Mouse (Mus musculus): Measurements from ENCODE around the gene Cdk2ap2. TPM values are rescaled to one million over a fixed set of nuclear protein-coding genes. Genes with fewer than 3 reads are reported as not detected.

The Cdk2ap2 gene
- polyA plus RNA-seq, 1 experiment from 2014 or later, result 83.4 TPM

- Histone ChIP-seq H3K4me3 (replicated peaks; ENCODE audit: low read depth, low read length) (no peak overlapping the region), H3K27me3 (ENCODE audit: control insufficient read depth, insufficient read depth, low read length) (no peaks in the 10 kb centered on the region), H3K9ac (replicated peaks; ENCODE audit: low read length) (no peak overlapping the region), H3K4me2 (ENCODE audit: low read length) (no peak overlapping the region), H3K4me1 (ENCODE audit: control insufficient read depth, insufficient read depth, low read length) (no peaks in the 10 kb centered on the region), H3K27ac (replicated peaks; ENCODE audit: low read depth, low read length) (no peak overlapping the region), H3K36me3 (ENCODE audit: control insufficient read depth, insufficient read depth, low read length) (no peaks in the 10 kb centered on the region), H3K9me3 (ENCODE audit: control insufficient read depth, low read length) (no peaks in the 10 kb centered on the region)
- no peak for DNase-seq
- 93% methylated on average over 15 of the region's 15 CpGs for WGBS
- no peak for ATAC-seq (ENCODE audit: low FRiP score, low TSS enrichment)
Measured at GRCm38 (mm10) chr19:4086156-4086555, 10.8 kb upstream of the Cdk2ap2 start.

- H3K9me3 ChIP-seq (ENCODE audit: control insufficient read depth, low read length), result no peaks in the 10 kb centered on the region
- no peak overlapping the region for H3K9ac ChIP-seq (replicated peaks; ENCODE audit: low read length)
- DNase-seq (no peak), ATAC-seq (ENCODE audit: low FRiP score, low TSS enrichment) (no peak)
- H3K4me2 ChIP-seq (ENCODE audit: low read length), result no peak overlapping the region
- H3K4me3 ChIP-seq (replicated peaks; ENCODE audit: low read depth, low read length), result no peak overlapping the region
- 88% methylated on average over 5 of the region's 5 CpGs for WGBS
- H3K27me3 ChIP-seq (ENCODE audit: control insufficient read depth, insufficient read depth, low read length), result no peaks in the 10 kb centered on the region
- no peaks in the 10 kb centered on the region for H3K4me1 ChIP-seq (ENCODE audit: control insufficient read depth, insufficient read depth, low read length)
- H3K27ac ChIP-seq (replicated peaks; ENCODE audit: low read depth, low read length), result no peak overlapping the region
- H3K36me3 ChIP-seq (ENCODE audit: control insufficient read depth, insufficient read depth, low read length), result no peaks in the 10 kb centered on the region
Measured at GRCm38 (mm10) chr19:4087090-4087489, 9.9 kb upstream of the Cdk2ap2 start.

- Histone ChIP-seq H3K9me3 (ENCODE audit: control insufficient read depth, low read length) (no peaks in the 10 kb centered on the region), H3K27ac (replicated peaks; ENCODE audit: low read depth, low read length) (no peak overlapping the region), H3K4me2 (ENCODE audit: low read length) (no peak overlapping the region), H3K27me3 (ENCODE audit: control insufficient read depth, insufficient read depth, low read length) (no peaks in the 10 kb centered on the region), H3K9ac (replicated peaks; ENCODE audit: low read length) (no peak overlapping the region), H3K4me1 (ENCODE audit: control insufficient read depth, insufficient read depth, low read length) (no peaks in the 10 kb centered on the region), H3K36me3 (ENCODE audit: control insufficient read depth, insufficient read depth, low read length) (no peaks in the 10 kb centered on the region), H3K4me3 (replicated peaks; ENCODE audit: low read depth, low read length) (no peak overlapping the region)
- DNase-seq, result no peak
- 58% methylated on average over 5 of the region's 5 CpGs for WGBS
- ATAC-seq (ENCODE audit: low FRiP score, low TSS enrichment), result no peak
Measured at GRCm38 (mm10) chr19:4088146-4088545, 8.8 kb upstream of the Cdk2ap2 start.

- WGBS, result 65% methylated on average over 6 of the region's 6 CpGs
Measured at GRCm38 (mm10) chr19:4089128-4089527, 7.9 kb upstream of the Cdk2ap2 start.

GRCm38 (mm10) chr19:4090446-4090845 is 6.5 kb upstream of the Cdk2ap2 start:
- H3K4me3 ChIP-seq (replicated peaks; ENCODE audit: low read depth, low read length), result no peak overlapping the region
- WGBS, result 97% methylated on average over 3 of the region's 3 CpGs
- no peaks in the 10 kb centered on the region for H3K36me3 ChIP-seq (ENCODE audit: control insufficient read depth, insufficient read depth, low read length)
- DNase-seq (no peak), ATAC-seq (ENCODE audit: low FRiP score, low TSS enrichment) (no peak)
- H3K4me1 ChIP-seq (ENCODE audit: control insufficient read depth, insufficient read depth, low read length), result no peaks in the 10 kb centered on the region
- no peak overlapping the region for H3K4me2 ChIP-seq (ENCODE audit: low read length)
- no peak overlapping the region for H3K27ac ChIP-seq (replicated peaks; ENCODE audit: low read depth, low read length)
- H3K27me3 ChIP-seq (ENCODE audit: control insufficient read depth, insufficient read depth, low read length), result no peaks in the 10 kb centered on the region
- H3K9ac ChIP-seq (replicated peaks; ENCODE audit: low read length), result no peak overlapping the region
- no peaks in the 10 kb centered on the region for H3K9me3 ChIP-seq (ENCODE audit: control insufficient read depth, low read length)

More at GRCm38 (mm10) chr19:4089128-4089527, 7.9 kb upstream of the Cdk2ap2 start:
- ATAC-seq (ENCODE audit: low FRiP score, low TSS enrichment), result no peak
- Histone ChIP-seq H3K4me2 (ENCODE audit: low read length) (no peak overlapping the region), H3K4me3 (replicated peaks; ENCODE audit: low read depth, low read length) (no peak overlapping the region), H3K27ac (replicated peaks; ENCODE audit: low read depth, low read length) (no peak overlapping the region), H3K36me3 (ENCODE audit: control insufficient read depth, insufficient read depth, low read length) (no peaks in the 10 kb centered on the region), H3K9ac (replicated peaks; ENCODE audit: low read length) (no peak overlapping the region), H3K9me3 (ENCODE audit: control insufficient read depth, low read length) (no peaks in the 10 kb centered on the region), H3K27me3 (ENCODE audit: control insufficient read depth, insufficient read depth, low read length) (no peaks in the 10 kb centered on the region), H3K4me1 (ENCODE audit: control insufficient read depth, insufficient read depth, low read length) (no peaks in the 10 kb centered on the region)
- DNase-seq, result no peak

- Histone ChIP-seq H3K36me3 (ENCODE audit: control insufficient read depth, insufficient read depth, low read length) (no peaks in the 10 kb centered on the region), H3K9ac (replicated peaks; ENCODE audit: low read length) (no peak overlapping the region), H3K4me2 (ENCODE audit: low read length) (no peak overlapping the region), H3K9me3 (ENCODE audit: control insufficient read depth, low read length) (no peaks in the 10 kb centered on the region), H3K27ac (replicated peaks; ENCODE audit: low read depth, low read length) (no peak overlapping the region), H3K4me1 (ENCODE audit: control insufficient read depth, insufficient read depth, low read length) (peaks cover 6% of the 10 kb centered on the region; the same call in 1 of the 2 replicates), H3K4me3 (replicated peaks; ENCODE audit: low read depth, low read length) (no peak overlapping the region), H3K27me3 (ENCODE audit: control insufficient read depth, insufficient read depth, low read length) (no peaks in the 10 kb centered on the region)
- no peak for DNase-seq
- no peak for ATAC-seq (ENCODE audit: low FRiP score, low TSS enrichment)
- 65% methylated on average over 2 of the region's 2 CpGs for WGBS
Measured at GRCm38 (mm10) chr19:4091383-4091782, 5.6 kb upstream of the Cdk2ap2 start.

GRCm38 (mm10) chr19:4092750-4093149 is 4.2 kb upstream of the Cdk2ap2 start:
- H3K9ac ChIP-seq (replicated peaks; ENCODE audit: low read length), result no peak overlapping the region
- H3K27ac ChIP-seq (replicated peaks; ENCODE audit: low read depth, low read length), result no peak overlapping the region
- peaks cover 11% of the 10 kb centered on the region for H3K4me1 ChIP-seq (ENCODE audit: control insufficient read depth, insufficient read depth, low read length)
- no peaks in the 10 kb centered on the region for H3K9me3 ChIP-seq (ENCODE audit: control insufficient read depth, low read length)
- no peaks in the 10 kb centered on the region for H3K36me3 ChIP-seq (ENCODE audit: control insufficient read depth, insufficient read depth, low read length)
- no peak for DNase-seq
- H3K4me3 ChIP-seq (replicated peaks; ENCODE audit: low read depth, low read length), result no peak overlapping the region
- no peak overlapping the region for H3K4me2 ChIP-seq (ENCODE audit: low read length)
- WGBS, result 94% methylated on average over 3 of the region's 3 CpGs
- no peaks in the 10 kb centered on the region for H3K27me3 ChIP-seq (ENCODE audit: control insufficient read depth, insufficient read depth, low read length)
- no peak for ATAC-seq (ENCODE audit: low FRiP score, low TSS enrichment)

- peaks cover 14% of the 10 kb centered on the region for H3K4me1 ChIP-seq (ENCODE audit: control insufficient read depth, insufficient read depth, low read length)
- no peaks in the 10 kb centered on the region for H3K9me3 ChIP-seq (ENCODE audit: control insufficient read depth, low read length)
- H3K36me3 ChIP-seq (ENCODE audit: control insufficient read depth, insufficient read depth, low read length), result no peaks in the 10 kb centered on the region
- 81% methylated on average over 7 of the region's 7 CpGs for WGBS
- H3K9ac ChIP-seq (replicated peaks; ENCODE audit: low read length), result no peak overlapping the region
- H3K27ac ChIP-seq (replicated peaks; ENCODE audit: low read depth, low read length), result no peak overlapping the region
- H3K27me3 ChIP-seq (ENCODE audit: control insufficient read depth, insufficient read depth, low read length), result no peaks in the 10 kb centered on the region
- H3K4me2 ChIP-seq (ENCODE audit: low read length), result no peak overlapping the region
- DNase-seq (no peak), ATAC-seq (ENCODE audit: low FRiP score, low TSS enrichment) (no peak)
- H3K4me3 ChIP-seq (replicated peaks; ENCODE audit: low read depth, low read length), result no peak overlapping the region
Measured at GRCm38 (mm10) chr19:4093772-4094171, 3.2 kb upstream of the Cdk2ap2 start.

- ATAC-seq (ENCODE audit: low FRiP score, low TSS enrichment), result no peak
- H3K36me3 ChIP-seq (ENCODE audit: control insufficient read depth, insufficient read depth, low read length), result no peaks in the 10 kb centered on the region
- H3K9me3 ChIP-seq (ENCODE audit: control insufficient read depth, low read length), result no peaks in the 10 kb centered on the region
- H3K27me3 ChIP-seq (ENCODE audit: control insufficient read depth, insufficient read depth, low read length), result no peaks in the 10 kb centered on the region
- no peak overlapping the region for H3K4me3 ChIP-seq (replicated peaks; ENCODE audit: low read depth, low read length)
- H3K27ac ChIP-seq (replicated peaks; ENCODE audit: low read depth, low read length), result no peak overlapping the region
- WGBS, result 84% methylated on average over 3 of the region's 3 CpGs
- DNase-seq, result no peak
- H3K4me1 ChIP-seq (ENCODE audit: control insufficient read depth, insufficient read depth, low read length), result peaks cover 19% of the 10 kb centered on the region
- no peak overlapping the region for H3K4me2 ChIP-seq (ENCODE audit: low read length)
- no peak overlapping the region for H3K9ac ChIP-seq (replicated peaks; ENCODE audit: low read length)
Measured at GRCm38 (mm10) chr19:4094348-4094747, 2.6 kb upstream of the Cdk2ap2 start.
